Mouse (Mus musculus): ENCODE measurements around the gene Zdhhc12. TPM values are rescaled to one million over a fixed set of nuclear protein-coding genes. Genes with fewer than 3 reads are reported as not detected.
"Not testable (repeated sequence)": the region's sequence is repeated elsewhere in the genome, so short reads cannot be mapped to it uniquely, and the experiment has no call there.

Zdhhc12 gene
- total RNA-seq, 2 experiments from 2014 or later, result 17.5 to 18.5 TPM

- DNase-seq (ENCODE audit: low spot score in 2 of 2), result peak; percentile 91 to 92
These were observed 27.2 kb downstream of the Zdhhc12 start for GRCm38 (mm10) chr2:30066046-30066901.

GRCm38 (mm10) chr2:30064298-30064697, 29.1 kb downstream of the Zdhhc12 start:
- DNase-seq (ENCODE audit: low spot score in 2 of 2), result no peak

- DNase-seq (ENCODE audit: low spot score in 2 of 2), result no peak
These were observed 29.7 kb downstream of the Zdhhc12 start for GRCm38 (mm10) chr2:30063791-30064190.

GRCm38 (mm10) chr2:30063235-30063634, 30.2 kb downstream of the Zdhhc12 start:
- DNase-seq (ENCODE audit: low spot score in 2 of 2), result no peak

- DNase-seq (ENCODE audit: low spot score in 2 of 2), result peak in 1 of 2 experiments; percentile 46
These were observed 31.0 kb downstream of the Zdhhc12 start for GRCm38 (mm10) chr2:30062249-30063093.

- DNase-seq (ENCODE audit: low spot score in 2 of 2), result peak in 1 of 2 experiments; percentile 30
These were observed 32.0 kb downstream of the Zdhhc12 start for GRCm38 (mm10) chr2:30061215-30062166.

GRCm38 (mm10) chr2:30058418-30058817, 35.0 kb downstream of the Zdhhc12 start:
- no peak for DNase-seq (ENCODE audit: low spot score in 2 of 2)

- no peak for DNase-seq (ENCODE audit: low spot score in 2 of 2)
These were observed 36.1 kb downstream of the Zdhhc12 start, which contains the start of gene Set for GRCm38 (mm10) chr2:30057223-30057904. TSS of gene Set (plus strand) at chr2:30057378.

GRCm38 (mm10) chr2:30056736-30057135, 36.7 kb downstream of the Zdhhc12 start:
- DNase-seq (ENCODE audit: low spot score in 2 of 2), result no peak

GRCm38 (mm10) chr2:30055310-30055709, 38.1 kb downstream of the Zdhhc12 start:
- DNase-seq (ENCODE audit: low spot score in 2 of 2), result not testable (repeated sequence)

- DNase-seq (ENCODE audit: low spot score in 2 of 2), result no peak
These were observed 41.3 kb downstream of the Zdhhc12 start for GRCm38 (mm10) chr2:30051992-30052761.

GRCm38 (mm10) chr2:30049831-30050230, 43.6 kb downstream of the Zdhhc12 start:
- no peak for DNase-seq (ENCODE audit: low spot score in 2 of 2)

- peak; percentile 98 for DNase-seq (ENCODE audit: low spot score in 2 of 2)
These were observed 44.6 kb downstream of the Zdhhc12 start, which contains the start of gene Wdr34 for GRCm38 (mm10) chr2:30048699-30049388. TSS of gene Wdr34 (minus strand) at chr2:30048881.

GRCm38 (mm10) chr2:30048101-30048501, 45.3 kb downstream of the Zdhhc12 start:
- DNase-seq (ENCODE audit: low spot score in 2 of 2), result no peak

- no peak for DNase-seq (ENCODE audit: low spot score in 2 of 2)
These were observed 46.3 kb downstream of the Zdhhc12 start for GRCm38 (mm10) chr2:30047127-30047526.

- no peak for DNase-seq (ENCODE audit: low spot score in 2 of 2)
These were observed 48.9 kb downstream of the Zdhhc12 start for GRCm38 (mm10) chr2:30044550-30044949.

GRCm38 (mm10) chr2:30042445-30042844, 51.0 kb downstream of the Zdhhc12 start:
- peak; percentile 65 to 69 for DNase-seq (ENCODE audit: low spot score in 2 of 2)

Measured in adrenal gland, postnatal 4 days (tissue).